Mouse (Mus musculus): ENCODE data around the gene Large1.

GRCm38 (mm10) chr8:72815681-72816080 is 537.7 kb downstream of the Large1 start:
- TF ChIP-seq CTCF (IDR thresholded peaks at IDR 0.05 in 2 of 3, conservative IDR thresholded peaks at IDR 0.05 in 1 of 3; ENCODE audit: control insufficient read depth in 1 of 3, insufficient read depth in 1 of 3, low read depth in 2 of 3, low read length in 3 of 3, poor library complexity in 1 of 3, severe bottlenecking in 1 of 3) (no peak), EP300 (IDR thresholded peaks at IDR 0.05; ENCODE audit: low read depth in 1 of 2, low read length in 2 of 2) (no peak), USF2 (IDR thresholded peaks at IDR 0.05; ENCODE audit: borderline replicate concordance in 1 of 2, insufficient read depth in 1 of 2, low read depth in 1 of 2, low read length in 2 of 2) (no peak), GATA1 (IDR thresholded peaks at IDR 0.05; ENCODE audit: low read depth, low read length) (no peak), POLR2A (IDR thresholded peaks at IDR 0.05; ENCODE audit: control insufficient read depth in 1 of 2, insufficient read depth in 1 of 2, low read depth in 1 of 2, low read length in 2 of 2, poor library complexity in 1 of 2) (no peak), POLR2AphosphoS2 (IDR thresholded peaks at IDR 0.05; ENCODE audit: low read length) (no peak), MAFK (IDR thresholded peaks at IDR 0.05; ENCODE audit: borderline replicate concordance, low read depth, low read length) (no peak), TBP (IDR thresholded peaks at IDR 0.05; ENCODE audit: low read depth, low read length) (no peak), CHD1 (IDR thresholded peaks at IDR 0.05; ENCODE audit: low read depth, low read length) (no peak)

Data from MEL (cell line).